Mouse (Mus musculus) neural tube, embryonic 10.5 days (tissue): ENCODE data around the gene Slc10a2.
"Not testable (repeated sequence)": the region's sequence is repeated elsewhere in the genome, so short reads cannot be mapped to it uniquely, and the experiment has no call there.

ENCODE experiments used
- DNase-seq: peaks from one replicate; pipeline ENCODE4 v3.0.0-alpha.2; 2017; ENCODE audit warnings: low spot score; ENCODE audit errors: extremely low spot score

Slc10a2 gene

DNA sequence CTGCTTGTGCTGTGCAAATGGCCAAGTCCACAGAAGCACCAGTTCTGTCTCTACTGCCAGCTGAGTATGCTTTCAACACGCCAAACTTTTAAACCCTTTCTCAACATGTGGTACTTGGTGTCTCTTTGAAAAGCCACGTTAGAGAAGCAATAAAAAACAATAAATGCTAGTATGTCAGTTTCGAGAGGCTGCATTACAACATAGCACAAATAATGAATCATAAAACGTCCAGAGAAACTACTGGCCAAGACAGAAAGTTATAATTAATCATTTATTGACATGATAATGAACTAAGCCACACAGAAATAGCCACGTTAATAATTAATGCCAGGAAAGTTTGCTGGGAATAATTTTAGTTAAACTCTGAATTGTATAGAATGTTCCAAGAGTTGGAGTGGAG lies at the start of gene Slc10a2:
TSS of gene Slc10a2 (minus strand) at position 166 of the 400 bp plus-strand sequence.
- no peak for DNase-seq

- DNase-seq = no peak
Measured at GRCm38 (mm10) chr8:5129322-5129829, 24.2 kb upstream of the Slc10a2 start.

- no peak for DNase-seq
Measured at GRCm38 (mm10) chr8:5106855-5107254, 1.7 kb upstream of the Slc10a2 start.

DNA sequence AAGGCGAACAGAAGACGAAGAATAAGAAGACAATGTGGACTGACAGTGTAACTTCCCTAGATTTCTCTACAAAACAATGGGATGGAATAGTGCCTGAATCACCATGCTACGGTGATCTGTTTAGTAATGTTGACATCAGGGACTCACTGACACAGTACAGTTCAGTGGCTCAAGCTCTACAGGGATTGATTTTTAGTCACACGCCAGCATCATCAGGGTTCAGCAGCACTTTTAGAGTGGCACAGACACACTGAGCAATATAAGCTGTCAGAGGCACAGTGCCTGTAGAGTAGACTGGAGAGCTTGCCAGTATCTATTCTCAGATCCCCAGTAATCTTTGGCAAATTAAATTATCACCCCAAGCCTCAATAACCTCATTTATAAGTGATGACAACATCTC lies 9.8 kb downstream of the Slc10a2 start:
- no peak for DNase-seq

DNA sequence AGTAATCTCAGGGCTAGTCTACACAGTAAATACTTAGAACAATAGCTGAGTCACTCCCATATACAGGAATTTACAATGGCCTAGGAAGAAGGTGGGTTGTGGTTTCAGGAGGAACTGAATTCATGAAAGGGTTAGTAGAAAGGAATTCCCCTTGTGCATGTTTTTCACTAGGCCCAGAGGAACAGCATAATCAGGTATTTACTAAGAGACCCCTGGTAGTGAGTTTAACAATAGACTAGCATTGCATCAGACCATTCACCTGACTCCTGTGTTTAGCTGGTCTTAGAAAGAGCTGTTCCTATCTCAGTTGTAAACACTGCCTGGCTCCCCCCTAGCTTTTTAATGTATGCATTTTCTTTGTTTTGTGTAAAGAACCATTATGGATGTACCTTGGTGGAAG lies 11.2 kb downstream of the Slc10a2 start:
- not testable (repeated sequence) for DNase-seq

DNA sequence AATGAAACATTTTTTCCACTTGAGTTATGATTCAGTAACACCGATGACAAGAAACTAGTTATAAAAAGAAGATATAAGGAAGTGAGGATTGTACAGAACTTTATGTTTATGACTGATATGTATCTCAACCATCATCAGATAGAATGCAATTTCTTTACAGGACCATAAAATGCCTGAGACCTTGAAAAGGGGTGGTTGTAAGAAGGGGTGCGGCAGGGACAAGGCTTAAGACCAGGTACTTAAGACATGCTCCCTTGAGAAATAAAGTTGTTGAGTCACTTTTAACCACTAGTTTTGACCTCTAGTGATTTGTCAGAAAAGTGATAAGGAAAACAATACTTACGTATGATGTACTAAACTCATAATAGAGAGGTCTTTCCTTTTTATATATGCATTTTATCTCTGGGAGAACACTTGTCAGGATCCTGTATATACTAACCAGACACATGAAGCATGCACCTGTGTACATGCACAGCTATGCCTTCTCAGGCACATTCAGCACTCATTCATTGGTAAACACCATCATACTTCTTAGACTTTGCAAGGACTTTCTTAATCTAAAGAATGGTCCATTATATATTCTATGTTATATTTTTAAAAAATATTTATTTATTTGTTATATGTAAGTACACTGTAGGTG lies 31.4 kb downstream of the Slc10a2 start:
- no peak for DNase-seq

DNA sequence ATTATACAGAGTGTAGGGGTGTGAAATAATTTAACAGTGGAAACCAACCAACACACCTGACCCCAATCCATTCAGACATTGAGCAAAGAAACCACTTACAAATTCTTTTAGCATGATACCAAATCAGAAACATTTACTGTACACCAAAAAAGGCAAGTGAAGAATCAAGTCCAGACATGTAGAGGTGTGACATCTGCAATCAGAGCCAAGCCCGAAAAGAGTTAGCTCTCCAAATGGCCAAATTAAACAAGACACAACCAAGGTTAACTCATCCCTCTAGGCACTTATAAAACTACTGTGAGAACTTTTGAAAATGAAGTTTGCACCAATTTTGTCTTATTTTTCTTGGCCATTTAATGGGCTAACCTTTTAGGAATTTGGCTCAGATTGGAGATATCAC lies 46.3 kb downstream of the Slc10a2 start:
- DNase-seq = no peak

DNA sequence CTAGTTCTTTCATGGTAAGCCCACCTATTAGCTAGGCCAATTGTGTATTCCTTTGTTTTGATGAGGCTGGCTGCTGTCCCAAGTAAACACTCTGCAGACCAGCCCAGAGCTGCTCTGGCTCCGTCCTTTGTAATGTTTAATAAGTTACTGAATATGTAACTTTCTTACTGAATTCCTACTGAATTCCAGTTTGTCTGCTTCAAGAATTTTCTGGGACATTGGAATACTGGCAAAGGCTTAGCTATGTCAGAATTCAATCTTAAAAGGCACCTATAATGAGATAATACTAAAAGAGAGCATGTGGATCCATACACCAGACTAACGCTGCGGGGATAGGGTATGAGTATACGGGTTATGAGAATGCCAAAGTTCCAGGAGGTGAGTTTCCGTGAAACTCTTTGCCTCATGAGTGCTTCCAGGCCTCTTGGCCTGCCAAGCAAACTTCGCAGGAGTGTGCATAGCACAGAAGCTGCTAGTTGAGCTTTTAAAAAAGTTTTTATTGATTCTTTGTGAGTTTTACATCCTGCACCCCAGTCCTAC lies 60.7 kb downstream of the Slc10a2 start:
- not testable (repeated sequence) for DNase-seq

DNA sequence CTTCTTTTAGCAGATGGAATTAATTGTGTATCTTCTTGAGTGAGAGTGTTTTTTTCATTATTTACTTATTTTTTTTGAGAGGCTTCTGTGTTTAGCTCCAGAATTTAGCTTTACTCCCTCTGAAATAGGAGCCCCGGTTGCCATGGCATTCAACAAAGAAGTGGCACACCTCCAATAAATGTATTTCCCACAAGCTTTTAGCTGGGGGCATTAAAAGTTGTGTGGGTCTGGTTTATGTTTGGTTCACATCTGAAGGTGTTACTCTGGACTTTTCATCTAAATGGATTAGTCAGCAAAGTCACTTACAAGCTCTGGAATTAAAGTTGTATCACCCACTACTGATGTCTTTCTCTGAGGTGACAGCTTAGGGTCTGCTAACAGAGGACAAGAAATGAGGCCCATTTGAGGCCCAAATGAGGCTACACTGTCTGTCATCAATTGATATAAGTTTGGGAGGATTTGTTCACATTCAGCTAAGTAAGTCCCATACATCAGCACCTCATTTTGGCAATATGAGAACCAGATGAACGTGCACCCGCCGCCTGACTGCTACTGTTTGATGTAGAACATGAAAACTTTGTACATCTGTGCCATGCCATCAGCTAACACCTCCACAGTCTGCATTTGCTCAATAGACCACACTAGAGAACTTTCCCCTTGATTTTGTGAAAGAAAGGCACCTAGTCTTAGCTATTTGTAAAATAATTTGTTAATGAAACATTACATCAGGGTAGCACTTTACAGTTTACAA lies 66.2 kb downstream of the Slc10a2 start:
- no peak for DNase-seq
